Mouse (Mus musculus) hindbrain, embryonic 14.5 days (tissue): Measurements from ENCODE around the gene Sptssa. TPM values are rescaled to one million over a fixed set of nuclear protein-coding genes. Genes with fewer than 3 reads are reported as not detected.

ENCODE experiments used
- ATAC-seq: fragments of 200-750 bp; cut with Nextera tagmentation; 2 replicates; pipeline ENCODE4 v1.8.0; 2017; ENCODE audit warnings: moderate number of reproducible peaks, mild to moderate bottlenecking, moderate TSS enrichment, moderate library complexity; ENCODE audit not compliant: low FRiP score
- DNase-seq: peaks from one replicate; pipeline ENCODE4 v3.0.0-alpha.2; 2015; ENCODE audit warnings: low spot score
- H3K27ac ChIP-seq: fragments of 300-500 bp; sonication (generic); 2 replicates; pipeline ENCODE4 v1.5.1; 2014; ENCODE audit warnings: mild to moderate bottlenecking, moderate library complexity
- H3K27me3 ChIP-seq: fragments of 300-500 bp; sonication (generic); 2 replicates; pipeline ENCODE4 v1.6.1; 2014; ENCODE audit warnings: mild to moderate bottlenecking, low read length, mixed read lengths; ENCODE audit not compliant: control insufficient read depth, insufficient read depth
- H3K36me3 ChIP-seq: fragments of 300-500 bp; sonication (generic); replicated peaks from 2 replicates; pipeline ENCODE4 v1.6.1; 2014; ENCODE audit not compliant: control insufficient read depth, insufficient read depth
- H3K4me1 ChIP-seq: fragments of 300-500 bp; sonication (generic); replicated peaks from 2 replicates; pipeline ENCODE4 v1.6.1; 2014; ENCODE audit warnings: antibody characterized with exemption, low read length, mixed read lengths; ENCODE audit not compliant: control insufficient read depth, insufficient read depth
- H3K4me2 ChIP-seq: fragments of 300-500 bp; sonication (generic); replicated peaks from 2 replicates; pipeline ENCODE4 v1.6.1; 2014; ENCODE audit warnings: mild to moderate bottlenecking, moderate library complexity
- H3K4me3 ChIP-seq: fragments of 300-500 bp; sonication (generic); replicated peaks from 2 replicates; pipeline ENCODE4 v1.5.1; 2014; ENCODE audit warnings: mild to moderate bottlenecking, low read length
- H3K9ac ChIP-seq: fragments of 300-500 bp; sonication (generic); 2 replicates; pipeline ENCODE4 v1.6.1; 2014
- H3K9me3 ChIP-seq: fragments of 300-500 bp; sonication (generic); 2 replicates; pipeline ENCODE4 v1.6.1; 2016; ENCODE audit warnings: low read length; ENCODE audit not compliant: control insufficient read depth
- WGBS: fragments of 180-500 bp; shearing (Covaris S2); extraction: QIAGEN DNeasy Blood & Tissue Kit; methylation state at CpG from one replicate; pipeline ENCODE4 v1.1.7; 2014; 5-methylcytosine and 5-hydroxymethylcytosine counted together
- polyA plus RNA-seq: library from polyadenylated mRNA; unstranded; fragments of >200 nt; fragmentation: Nextera tagmentation; extraction: Ambion mirVana; gene quantifications from 2 replicates; pipeline ENCODE4 v1.2.1, GENCODE M21; 2014

The Sptssa gene
- polyA plus RNA-seq: 206 and 209 TPM in 2 replicates

DNA sequence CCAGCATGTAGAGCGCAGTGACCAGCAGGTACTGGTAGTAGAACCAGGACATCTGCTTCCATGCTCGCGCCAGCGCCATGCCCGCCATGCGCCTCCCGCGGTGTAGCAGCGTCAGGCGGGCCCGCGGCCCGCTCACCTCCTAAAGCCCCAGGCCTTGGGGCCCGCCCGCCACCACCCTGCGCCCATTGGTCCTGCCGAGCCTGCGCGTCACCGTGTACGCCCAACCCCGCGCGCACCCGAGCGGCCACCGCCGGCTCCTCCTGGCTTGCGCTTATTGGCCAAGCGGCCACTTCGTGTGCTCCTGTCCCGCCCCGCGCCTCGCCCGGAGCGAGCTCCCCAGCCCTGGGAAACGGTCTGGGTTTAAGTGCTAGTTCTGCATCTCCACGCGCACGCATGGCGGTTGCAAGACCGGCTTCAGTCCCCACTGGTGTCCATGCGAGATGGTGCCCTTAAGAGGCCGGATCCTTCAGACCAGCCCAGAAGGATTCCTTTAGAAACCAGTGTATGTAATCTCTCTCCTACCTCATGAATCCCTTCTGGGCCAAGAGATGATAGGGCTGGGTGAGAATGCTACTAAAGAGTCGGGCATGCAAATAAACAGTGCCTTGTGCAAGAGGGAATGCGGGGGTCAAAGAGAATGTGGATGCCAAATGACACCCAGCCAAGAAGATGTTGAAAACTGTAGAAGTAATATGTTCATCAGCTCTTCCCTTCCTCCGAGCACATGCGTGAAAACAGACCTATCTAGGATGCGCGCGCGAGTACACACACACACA is at the start of gene Sptssa:
Gene Sptssa (minus strand): TSS at position 178 of the 776 bp plus-strand sequence.
- peak within 1 kb of the TSS; percentile 63 for H3K4me2 ChIP-seq
- peak within 1 kb of the TSS; percentile 78 for H3K9ac ChIP-seq
- no peaks in the 10 kb centered on the region for H3K36me3 ChIP-seq
- H3K27me3 ChIP-seq: no peaks in the 10 kb centered on the region
- peak; percentile 99 for ATAC-seq
- H3K9me3 ChIP-seq: no peaks in the 10 kb centered on the region
- H3K4me3 ChIP-seq: peak within 1 kb of the TSS; percentile 66
- WGBS: 7% methylated on average over 52 of the region's 53 CpGs
- peak; percentile 94 for DNase-seq
- H3K27ac ChIP-seq: peak within 1 kb of the TSS; percentile 84
- peaks cover 12% of the 10 kb centered on the region; the same call in 1 of the 2 replicates for H3K4me1 ChIP-seq

GRCm38 (mm10) chr12:54699394-54699793 is 43.0 kb upstream of the Sptssa start:
- H3K36me3 ChIP-seq: no peaks in the 10 kb centered on the region
- no peak overlapping the region for H3K4me3 ChIP-seq
- H3K27me3 ChIP-seq: no peaks in the 10 kb centered on the region
- no peak overlapping the region for H3K27ac ChIP-seq
- DNase-seq (no peak), ATAC-seq (no peak)
- H3K4me1 ChIP-seq: peaks cover 6% of the 10 kb centered on the region; the same call in 1 of the 2 replicates
- no peaks in the 10 kb centered on the region for H3K9me3 ChIP-seq
- H3K9ac ChIP-seq: no peak overlapping the region
- no peak overlapping the region for H3K4me2 ChIP-seq
- WGBS: 71% methylated on average over 7 of the region's 7 CpGs

DNA sequence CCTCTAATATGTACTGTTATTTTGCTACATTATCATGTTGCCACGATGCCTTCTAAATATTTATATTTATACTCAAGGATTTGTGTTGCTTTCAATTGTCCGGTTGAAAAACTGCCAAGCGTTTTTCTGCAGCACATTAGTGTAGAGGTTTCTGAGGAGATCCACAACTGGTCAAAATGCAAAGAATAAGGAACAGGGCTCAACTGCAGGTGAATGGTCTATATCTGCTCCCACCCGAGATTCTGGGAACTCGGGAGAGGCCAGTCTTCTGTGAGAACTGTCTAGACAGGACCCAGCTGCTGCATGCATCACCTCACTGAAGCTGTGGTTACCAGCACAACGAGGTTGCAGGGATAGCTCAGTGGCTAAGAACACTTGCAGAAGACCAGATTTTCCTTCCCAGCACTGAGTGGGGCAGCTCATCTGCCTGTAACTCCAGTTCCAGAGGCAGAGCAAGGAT is 41.4 kb upstream of the Sptssa start:
- Histone ChIP-seq H3K9me3 (no peaks in the 10 kb centered on the region), H3K27me3 (no peaks in the 10 kb centered on the region), H3K36me3 (peaks cover 2% of the 10 kb centered on the region; the same call in 1 of the 2 replicates), H3K27ac (peak overlapping the region; percentile 51; the same call in 1 of the 2 replicates), H3K4me2 (no peak overlapping the region), H3K4me3 (no peak overlapping the region), H3K9ac (no peak overlapping the region; the same call in 1 of the 2 replicates), H3K4me1 (peaks cover 9% of the 10 kb centered on the region; the same call in 1 of the 2 replicates)
- ATAC-seq: no peak
- 62% methylated on average over 6 of the region's 6 CpGs for WGBS
- no peak for DNase-seq

DNA sequence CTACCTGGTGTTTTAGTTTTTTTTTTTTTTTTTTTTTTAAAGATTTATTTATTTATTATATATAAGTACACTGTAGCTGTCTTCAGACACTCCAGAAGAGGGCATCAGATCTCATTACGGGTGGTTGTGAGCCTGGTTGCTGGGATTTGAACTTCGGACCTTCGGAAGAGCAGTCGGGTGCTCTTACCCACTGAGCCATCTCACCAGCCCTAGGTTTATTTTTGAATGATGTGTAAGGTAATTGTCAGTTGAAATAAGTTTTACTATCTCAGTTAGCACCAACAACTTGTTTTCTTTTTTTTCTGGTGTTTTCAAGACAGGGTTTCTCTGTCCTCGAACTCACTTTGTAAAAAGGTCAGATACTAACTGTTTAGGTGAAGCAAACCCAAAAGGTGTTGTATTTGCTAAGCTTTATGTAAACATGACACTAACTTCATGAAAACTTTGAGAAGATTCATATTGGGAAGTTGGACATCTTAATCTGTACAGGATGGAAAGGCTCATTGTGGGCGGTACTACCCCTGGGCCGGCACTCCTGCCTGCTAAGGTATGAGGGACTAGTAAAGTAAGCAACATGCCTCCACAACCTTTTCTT is 40.7 kb upstream of the Sptssa start:
- DNase-seq: no peak
- ATAC-seq: no peak
- Histone ChIP-seq H3K36me3 (peaks cover 9% of the 10 kb centered on the region; the same call in 1 of the 2 replicates), H3K4me1 (peaks cover 9% of the 10 kb centered on the region; the same call in 1 of the 2 replicates), H3K27me3 (no peaks in the 10 kb centered on the region), H3K27ac (peak overlapping the region; percentile 51; the same call in 1 of the 2 replicates), H3K9me3 (no peaks in the 10 kb centered on the region), H3K4me3 (no peak overlapping the region), H3K4me2 (peak overlapping the region; percentile 74; the same call in 1 of the 2 replicates), H3K9ac (no peak overlapping the region)
- WGBS: 13% methylated on average over 7 of the region's 7 CpGs

GRCm38 (mm10) chr12:54696242-54697002 is 40.0 kb upstream of the Sptssa start:
- ATAC-seq (peak; percentile 92), DNase-seq (peak; percentile 98)
- Histone ChIP-seq H3K9me3 (no peaks in the 10 kb centered on the region), H3K27ac (peak overlapping the region; percentile 98), H3K4me1 (peaks cover 9% of the 10 kb centered on the region; the same call in 1 of the 2 replicates), H3K4me2 (peak overlapping the region; percentile 74), H3K9ac (peak overlapping the region; percentile 94), H3K27me3 (no peaks in the 10 kb centered on the region), H3K4me3 (peak overlapping the region; percentile 89), H3K36me3 (peaks cover 16% of the 10 kb centered on the region)
- WGBS: under 1% methylated on average over 32 of the region's 32 CpGs

GRCm38 (mm10) chr12:54695511-54696241 is 39.3 kb upstream of the Sptssa start, which contains the start of gene Eapp:
Eapp (minus strand) TSS chr12:54695897.
- under 1% methylated on average over 57 of the region's 57 CpGs for WGBS
- no peaks in the 10 kb centered on the region for H3K9me3 ChIP-seq
- peak; percentile 92 for ATAC-seq
- H3K27ac ChIP-seq: peak within 1 kb of the TSS; percentile 98
- H3K4me2 ChIP-seq: peak within 1 kb of the TSS; percentile 74
- peak; percentile 94 for DNase-seq
- peak within 1 kb of the TSS; percentile 94 for H3K9ac ChIP-seq
- peaks cover 9% of the 10 kb centered on the region; the same call in 1 of the 2 replicates for H3K4me1 ChIP-seq
- peaks cover 23% of the 10 kb centered on the region for H3K36me3 ChIP-seq
- H3K4me3 ChIP-seq: peak within 1 kb of the TSS; percentile 89
- no peaks in the 10 kb centered on the region for H3K27me3 ChIP-seq

GRCm38 (mm10) chr12:54694847-54695510 is 38.6 kb upstream of the Sptssa start:
- peak overlapping the region; percentile 89 for H3K4me3 ChIP-seq
- H3K9ac ChIP-seq: peak overlapping the region; percentile 94
- H3K27ac ChIP-seq: peak overlapping the region; percentile 98
- peaks cover 30% of the 10 kb centered on the region for H3K36me3 ChIP-seq
- ATAC-seq: no peak
- no peaks in the 10 kb centered on the region for H3K27me3 ChIP-seq
- no peak for DNase-seq
- H3K4me1 ChIP-seq: peaks cover 9% of the 10 kb centered on the region; the same call in 1 of the 2 replicates
- no peaks in the 10 kb centered on the region for H3K9me3 ChIP-seq
- WGBS: 37% methylated on average over 12 of the region's 12 CpGs
- peak overlapping the region; percentile 74 for H3K4me2 ChIP-seq

DNA sequence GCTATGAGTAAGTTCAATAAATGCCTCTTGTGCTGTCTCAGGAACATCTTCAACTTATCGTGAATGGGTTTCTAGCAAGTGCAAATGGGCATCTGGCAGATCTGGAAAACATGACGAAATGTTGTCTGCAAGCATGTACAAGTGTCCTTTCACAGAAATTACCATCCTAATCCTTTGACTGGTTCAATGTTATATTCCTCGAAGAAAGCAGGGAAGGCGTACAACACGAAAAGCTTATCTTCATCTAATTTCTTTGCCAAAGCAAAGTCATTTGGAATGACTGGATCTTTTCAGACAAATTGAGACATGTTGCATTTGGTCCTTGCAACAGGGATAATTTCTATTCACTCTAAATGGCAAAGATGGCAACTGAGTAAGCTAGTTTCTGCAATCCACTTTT is 32.7 kb upstream of the Sptssa start:
- Histone ChIP-seq H3K9me3 (no peaks in the 10 kb centered on the region), H3K4me3 (no peak overlapping the region), H3K36me3 (peaks cover 81% of the 10 kb centered on the region), H3K9ac (no peak overlapping the region), H3K4me1 (0 out of 2 replicates have a peak, but pooled peaks cover under 1% of the 10 kb centered on the region), H3K27ac (no peak overlapping the region), H3K27me3 (no peaks in the 10 kb centered on the region), H3K4me2 (no peak overlapping the region)
- DNase-seq (no peak), ATAC-seq (no peak)
- 98% methylated on average over 5 of the region's 5 CpGs for WGBS
